Mouse (Mus musculus) stomach, embryonic 15.5 days (tissue): ENCODE measurements around the gene Celf3. TPM values are rescaled to one million over a fixed set of nuclear protein-coding genes. Genes with fewer than 3 reads are reported as not detected.

Experiments
- ATAC-seq: fragments of 200-750 bp; cut with Nextera tagmentation; 2 replicates; pipeline ENCODE4 v1.8.0; 2017; ENCODE audit warnings: low read depth, moderate number of reproducible peaks, moderate TSS enrichment; ENCODE audit not compliant: insufficient read depth, low FRiP score
- H3K27ac ChIP-seq: fragments of 300-500 bp; sonication (generic); 2 replicates; pipeline ENCODE4 v1.5.1; 2015; ENCODE audit warnings: mild to moderate bottlenecking, inconsistent platforms
- H3K27me3 ChIP-seq: fragments of 300-500 bp; sonication (generic); replicated peaks from 2 replicates; pipeline ENCODE4 v1.6.1; 2015; ENCODE audit warnings: inconsistent platforms
- H3K36me3 ChIP-seq: fragments of 300-500 bp; sonication (generic); 2 replicates; pipeline ENCODE4 v1.6.1; 2015; ENCODE audit warnings: inconsistent platforms
- H3K4me1 ChIP-seq: fragments of 300-500 bp; sonication (generic); 2 replicates; pipeline ENCODE4 v1.6.1; 2015; ENCODE audit warnings: inconsistent platforms
- H3K4me2 ChIP-seq: fragments of 300-500 bp; sonication (generic); 2 replicates; pipeline ENCODE4 v1.6.1; 2015; ENCODE audit warnings: mild to moderate bottlenecking, inconsistent platforms
- H3K4me3 ChIP-seq: fragments of 300-500 bp; sonication (generic); replicated peaks from 2 replicates; pipeline ENCODE4 v1.5.1; 2015; ENCODE audit warnings: inconsistent platforms
- H3K9ac ChIP-seq: fragments of 300-500 bp; sonication (generic); 2 replicates; pipeline ENCODE4 v1.6.1; 2015; ENCODE audit warnings: inconsistent platforms
- H3K9me3 ChIP-seq: fragments of 300-500 bp; sonication (generic); 2 replicates; pipeline ENCODE4 v1.6.1; 2016; ENCODE audit warnings: inconsistent platforms
- WGBS: fragments of 180-500 bp; shearing (Covaris S2); methylation state at CpG from one replicate; pipeline ENCODE4 v1.1.7; 2015; 5-methylcytosine and 5-hydroxymethylcytosine counted together
- polyA plus RNA-seq: library from polyadenylated mRNA; unstranded; fragments of >200 nt; fragmentation: Nextera tagmentation; extraction: Ambion mirVana; gene quantifications from 2 replicates; pipeline ENCODE4 v1.2.1, GENCODE M21; 2015

The Celf3 gene
- polyA plus RNA-seq, 1 experiment from 2014 or later = 23.0 TPM

DNA sequence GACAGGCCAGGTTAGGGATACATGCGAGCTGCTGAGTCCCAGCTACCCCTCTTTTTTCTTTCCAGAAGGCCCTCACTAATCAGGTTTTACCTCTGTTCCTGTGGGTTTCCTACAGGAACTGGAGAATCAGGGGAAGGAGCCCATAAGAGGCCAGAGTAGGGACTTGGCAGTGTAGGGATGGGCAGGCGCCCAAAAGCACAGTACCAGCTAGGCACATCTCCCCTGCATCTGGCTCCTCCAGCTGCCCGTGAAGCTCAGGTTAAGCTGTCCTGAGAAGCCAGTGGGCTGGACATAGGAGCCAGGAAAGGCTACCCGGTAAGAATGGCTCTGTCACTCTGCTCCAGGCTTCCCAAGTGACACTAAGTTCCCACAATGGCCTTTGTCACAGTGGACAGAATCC, 3.3 kb downstream of the Celf3 start:
- no peak for ATAC-seq
- Histone ChIP-seq H3K27me3 (peaks cover 12% of the 10 kb centered on the region), H3K9ac (no peak overlapping the region), H3K9me3 (no peaks in the 10 kb centered on the region), H3K27ac (no peak overlapping the region), H3K4me1 (0 out of 2 replicates have a peak, but pooled peaks cover 4% of the 10 kb centered on the region), H3K36me3 (no peaks in the 10 kb centered on the region), H3K4me3 (no peak overlapping the region), H3K4me2 (no peak overlapping the region)
- WGBS = 67% methylated on average over 4 of the region's 4 CpGs

DNA sequence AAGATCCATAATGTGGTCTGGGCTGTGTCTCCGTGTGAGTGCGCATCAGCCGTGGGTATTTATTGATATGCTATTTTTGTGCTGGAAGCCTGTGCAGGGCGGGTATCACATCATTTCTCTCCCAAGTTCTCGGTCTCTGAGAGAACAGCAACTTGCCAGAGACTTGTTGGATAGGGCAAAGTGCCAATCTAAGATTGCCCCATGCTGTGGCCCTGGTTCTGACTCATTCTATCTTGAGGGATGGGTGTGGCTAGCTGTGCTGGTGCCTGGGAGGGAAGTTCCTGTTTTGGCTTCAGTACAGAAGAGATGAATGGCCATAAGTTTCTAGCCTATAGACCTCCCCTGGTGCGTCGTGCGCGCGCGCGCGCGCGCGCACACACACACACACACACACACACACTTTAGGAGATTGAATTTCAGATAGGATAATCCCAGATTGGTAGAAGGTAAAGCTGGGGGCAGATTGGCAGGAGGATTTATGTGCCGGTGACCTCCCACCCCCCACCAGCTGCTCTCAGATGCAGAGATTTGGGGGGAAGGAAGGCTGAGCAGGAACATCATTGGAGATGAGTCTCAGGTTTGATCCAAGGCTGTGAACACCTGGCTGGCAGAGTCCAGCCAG, 4.8 kb downstream of the Celf3 start:
- peaks cover 12% of the 10 kb centered on the region for H3K27me3 ChIP-seq
- H3K4me3 ChIP-seq = no peak overlapping the region
- H3K27ac ChIP-seq = no peak overlapping the region
- WGBS = 79% methylated on average over 17 of the region's 17 CpGs
- H3K4me1 ChIP-seq = 0 out of 2 replicates have a peak, but pooled peaks cover 7% of the 10 kb centered on the region
- H3K9me3 ChIP-seq = no peaks in the 10 kb centered on the region
- no peak; the same call in 1 of the 2 replicates for ATAC-seq
- no peak overlapping the region for H3K9ac ChIP-seq
- no peaks in the 10 kb centered on the region for H3K36me3 ChIP-seq
- H3K4me2 ChIP-seq = no peak overlapping the region

DNA sequence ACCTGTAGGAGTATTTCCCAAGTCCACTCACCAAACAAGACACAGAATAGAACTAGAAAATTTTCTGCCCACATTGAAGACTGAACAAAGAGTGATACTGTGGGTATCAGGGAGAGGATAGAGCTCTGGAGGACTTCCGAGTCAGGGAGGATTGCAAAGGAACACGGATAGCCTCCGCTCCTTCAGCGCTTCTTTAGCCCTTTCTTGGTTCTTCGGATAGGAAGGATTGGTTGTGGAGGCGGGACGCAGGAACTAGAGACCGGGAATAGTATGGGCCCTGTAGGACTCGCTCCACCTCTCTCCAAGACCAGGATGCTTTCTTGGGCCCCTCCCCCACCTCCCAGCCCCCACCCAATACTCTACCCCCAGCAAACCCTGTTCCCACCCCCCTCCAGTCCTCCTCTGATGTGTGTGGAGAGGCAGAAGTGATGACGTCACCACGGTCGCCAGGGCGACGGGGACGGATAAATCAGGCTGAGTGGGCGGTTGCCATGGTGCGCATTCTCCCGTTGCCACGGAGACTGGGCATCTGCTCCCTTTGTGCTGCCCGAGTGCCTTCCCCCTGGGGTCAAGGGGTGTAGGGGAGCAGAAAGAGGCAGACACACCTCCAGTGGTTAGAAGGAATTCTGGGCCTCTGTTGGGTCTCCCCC, 5.8 kb downstream of the Celf3 start:
- no peak overlapping the region for H3K9ac ChIP-seq
- 0 out of 2 replicates have a peak, but pooled peaks cover 7% of the 10 kb centered on the region for H3K4me1 ChIP-seq
- no peak overlapping the region for H3K27ac ChIP-seq
- H3K9me3 ChIP-seq = no peaks in the 10 kb centered on the region
- H3K36me3 ChIP-seq = no peaks in the 10 kb centered on the region
- 0 out of 2 replicates have a peak, but pooled peaks have one; percentile 27 for ATAC-seq
- peaks cover 6% of the 10 kb centered on the region; the same call in 1 of the 2 replicates for H3K27me3 ChIP-seq
- no peak overlapping the region for H3K4me2 ChIP-seq
- no peak overlapping the region for H3K4me3 ChIP-seq
- 27% methylated on average over 20 of the region's 20 CpGs for WGBS

DNA sequence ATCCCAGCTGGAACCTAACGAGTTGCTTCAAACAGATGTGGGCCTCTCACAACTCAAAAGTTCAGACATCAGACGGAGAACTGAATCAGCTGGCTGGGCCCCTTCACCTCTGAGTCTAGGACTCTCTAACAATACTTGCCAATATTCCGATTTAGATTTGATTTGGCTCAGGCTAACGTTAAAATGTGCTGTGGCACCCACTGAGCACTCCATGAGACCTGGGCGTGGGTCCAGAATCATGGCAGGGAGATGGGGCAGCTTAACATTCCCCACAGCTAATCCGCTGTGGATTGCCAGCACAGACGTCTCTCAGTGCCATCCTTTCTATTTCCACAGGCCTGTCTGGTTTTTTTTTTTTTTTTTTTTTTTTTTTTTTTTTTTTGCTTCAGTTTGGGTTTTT, 7.8 kb downstream of the Celf3 start:
- H3K36me3 ChIP-seq = no peaks in the 10 kb centered on the region
- no peak for ATAC-seq
- WGBS = 66% methylated on average over 7 of the region's 7 CpGs
- no peaks in the 10 kb centered on the region for H3K27me3 ChIP-seq
- no peak overlapping the region for H3K4me3 ChIP-seq
- H3K9ac ChIP-seq = no peak overlapping the region
- no peak overlapping the region for H3K27ac ChIP-seq
- 0 out of 2 replicates have a peak, but pooled peaks cover 3% of the 10 kb centered on the region for H3K4me1 ChIP-seq
- H3K9me3 ChIP-seq = no peaks in the 10 kb centered on the region
- H3K4me2 ChIP-seq = no peak overlapping the region

DNA sequence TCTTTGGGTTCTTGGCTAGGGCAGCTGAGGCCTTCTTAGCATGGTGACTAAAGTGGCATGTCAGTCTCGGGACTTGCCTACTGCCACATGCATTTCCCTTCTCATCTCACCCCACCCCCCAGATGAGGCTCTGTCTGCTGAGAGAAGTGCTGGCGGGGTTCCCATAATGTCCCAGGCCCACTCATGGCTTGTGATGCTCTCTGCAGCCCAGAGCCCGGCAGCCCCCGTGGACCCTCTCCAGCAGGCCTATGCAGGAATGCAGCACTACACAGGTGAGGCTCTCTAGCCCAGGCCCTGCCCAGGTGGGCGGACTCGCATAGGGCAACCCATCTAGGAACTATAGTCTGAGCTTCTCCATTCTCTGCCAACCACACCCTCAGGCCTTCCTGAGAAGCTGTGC, 9.5 kb downstream of the Celf3 start:
- Histone ChIP-seq H3K4me2 (no peak overlapping the region), H3K9ac (no peak overlapping the region), H3K27me3 (no peaks in the 10 kb centered on the region), H3K4me3 (no peak overlapping the region), H3K36me3 (no peaks in the 10 kb centered on the region), H3K27ac (no peak overlapping the region), H3K9me3 (no peaks in the 10 kb centered on the region), H3K4me1 (0 out of 2 replicates have a peak, but pooled peaks cover 3% of the 10 kb centered on the region)
- 74% methylated on average over 6 of the region's 6 CpGs for WGBS
- no peak for ATAC-seq

DNA sequence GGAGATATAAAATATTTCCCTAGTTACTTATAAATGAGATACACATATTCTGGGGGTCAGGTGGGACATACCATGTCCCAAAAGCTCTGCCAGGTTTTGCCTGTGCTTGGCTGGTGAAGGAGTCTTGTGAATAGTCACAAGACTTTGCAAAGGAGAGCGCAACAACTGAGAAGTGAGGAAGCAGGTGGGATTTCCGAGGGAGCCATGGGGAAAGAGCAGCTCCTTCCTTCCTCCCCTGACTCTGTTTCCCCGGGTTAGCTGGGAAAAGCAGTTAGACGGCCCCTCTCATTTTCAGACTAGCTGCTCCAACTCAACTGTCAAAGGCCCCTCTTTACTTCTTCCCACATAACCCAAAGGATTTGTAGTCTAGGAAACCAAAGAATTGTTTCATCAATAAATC, 19.1 kb downstream of the Celf3 start:
- Histone ChIP-seq H3K9me3 (no peaks in the 10 kb centered on the region), H3K4me3 (no peak overlapping the region), H3K27me3 (no peaks in the 10 kb centered on the region), H3K36me3 (peaks cover 17% of the 10 kb centered on the region; the same call in 1 of the 2 replicates), H3K4me2 (no peak overlapping the region), H3K9ac (no peak overlapping the region), H3K27ac (no peak overlapping the region), H3K4me1 (no peaks in the 10 kb centered on the region)
- ATAC-seq = no peak
- WGBS = 72% methylated on average over 4 of the region's 4 CpGs

DNA sequence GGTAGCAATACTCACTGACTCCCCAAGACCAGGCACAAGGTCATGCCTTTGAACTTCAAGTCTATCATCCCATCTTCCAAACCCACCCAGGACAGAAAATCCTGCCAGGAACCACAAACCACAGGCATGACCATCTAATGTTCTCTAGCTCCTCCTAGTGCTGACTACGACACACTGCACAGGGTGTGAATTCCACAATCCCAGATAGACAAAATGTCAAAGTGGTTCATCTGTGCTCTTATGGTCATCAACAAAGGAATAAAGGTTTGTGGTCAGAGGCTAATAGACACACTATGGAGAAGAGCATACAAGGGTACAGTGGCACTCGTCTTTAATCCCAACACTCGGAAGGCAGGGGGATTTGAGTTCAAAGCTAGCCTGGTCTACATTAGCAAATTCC, 24.1 kb downstream of the Celf3 start:
- no peaks in the 10 kb centered on the region for H3K4me1 ChIP-seq
- no peak for ATAC-seq
- no peaks in the 10 kb centered on the region for H3K27me3 ChIP-seq
- H3K4me3 ChIP-seq = no peak overlapping the region
- 82% methylated on average over 3 of the region's 3 CpGs for WGBS
- no peak overlapping the region for H3K4me2 ChIP-seq
- H3K9ac ChIP-seq = no peak overlapping the region
- no peaks in the 10 kb centered on the region for H3K9me3 ChIP-seq
- H3K36me3 ChIP-seq = peaks cover 31% of the 10 kb centered on the region
- H3K27ac ChIP-seq = no peak overlapping the region

DNA sequence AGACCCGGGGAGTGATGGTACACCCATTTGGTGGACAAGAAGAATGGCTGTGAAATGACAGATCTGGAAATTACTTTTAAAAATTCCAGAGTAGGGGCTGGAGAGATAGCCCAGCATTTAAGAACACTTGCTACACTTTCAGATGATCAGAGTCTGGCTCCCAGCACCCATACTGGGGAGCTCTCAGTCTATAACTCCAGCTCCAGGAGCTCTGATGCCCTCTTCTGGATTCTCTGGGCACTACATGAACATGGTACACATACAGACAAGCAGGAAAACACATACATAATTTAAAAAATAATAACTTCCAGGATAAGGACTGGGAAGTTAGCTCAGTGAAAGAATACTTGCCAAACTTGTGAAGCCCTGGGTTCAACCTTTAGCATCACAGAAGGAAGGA, 28.6 kb downstream of the Celf3 start:
- Histone ChIP-seq H3K9ac (no peak overlapping the region), H3K4me1 (no peaks in the 10 kb centered on the region), H3K27ac (no peak overlapping the region), H3K36me3 (peaks cover 25% of the 10 kb centered on the region), H3K9me3 (no peaks in the 10 kb centered on the region), H3K27me3 (no peaks in the 10 kb centered on the region), H3K4me2 (no peak overlapping the region), H3K4me3 (no peak overlapping the region)
- ATAC-seq = no peak
- WGBS = 97% methylated on average over 1 of the region's 1 CpGs

DNA sequence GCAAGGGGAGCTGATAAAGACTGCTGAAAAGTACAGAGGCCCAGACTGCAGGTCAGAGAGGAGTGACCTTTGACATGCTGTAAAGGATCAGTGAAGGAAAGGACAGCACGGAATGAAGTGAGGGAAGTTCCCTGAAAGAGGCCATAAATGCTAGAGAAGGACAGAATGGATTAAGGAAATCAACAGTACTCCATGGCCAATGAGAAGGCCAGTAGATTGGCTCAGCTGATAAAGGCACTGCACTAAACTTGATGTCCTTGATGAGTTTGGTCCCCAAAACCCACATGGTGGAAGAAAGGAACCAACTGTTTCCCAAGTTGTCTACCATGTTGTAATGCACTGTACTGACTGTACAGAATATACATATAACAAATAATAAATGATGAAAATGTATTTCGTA, 48.6 kb downstream of the Celf3 start:
- Histone ChIP-seq H3K36me3 (peaks cover 3% of the 10 kb centered on the region), H3K27me3 (no peaks in the 10 kb centered on the region), H3K9me3 (no peaks in the 10 kb centered on the region), H3K4me2 (no peak overlapping the region), H3K9ac (no peak overlapping the region), H3K4me1 (no peaks in the 10 kb centered on the region), H3K27ac (no peak overlapping the region), H3K4me3 (no peak overlapping the region)
- no peak for ATAC-seq
- WGBS = 59% methylated on average over 2 of the region's 2 CpGs

DNA sequence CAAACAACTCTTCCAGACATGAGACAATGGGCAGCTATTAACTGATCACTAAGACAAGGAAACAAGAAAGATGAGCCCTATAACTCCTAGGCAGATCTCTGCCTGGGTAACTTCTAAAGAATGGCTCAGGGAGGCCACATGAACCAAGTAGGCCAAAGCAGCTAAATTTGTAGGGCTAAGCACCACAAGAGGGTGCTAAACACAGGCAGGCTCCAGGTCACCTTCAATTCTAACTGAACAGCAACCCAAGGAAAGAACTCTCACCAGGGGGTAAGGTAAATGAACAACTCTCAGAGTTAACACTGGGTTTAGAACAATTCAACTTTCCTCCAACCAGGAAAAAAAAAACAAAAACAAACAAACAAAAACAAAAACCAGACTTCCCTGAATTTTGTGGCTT, 55.9 kb downstream of the Celf3 start:
- H3K4me3 ChIP-seq = no peak overlapping the region
- H3K27ac ChIP-seq = no peak overlapping the region
- no peak overlapping the region for H3K9ac ChIP-seq
- H3K36me3 ChIP-seq = no peaks in the 10 kb centered on the region
- no peaks in the 10 kb centered on the region for H3K9me3 ChIP-seq
- no peaks in the 10 kb centered on the region for H3K27me3 ChIP-seq
- no peak overlapping the region for H3K4me2 ChIP-seq
- H3K4me1 ChIP-seq = no peaks in the 10 kb centered on the region
- no peak for ATAC-seq

DNA sequence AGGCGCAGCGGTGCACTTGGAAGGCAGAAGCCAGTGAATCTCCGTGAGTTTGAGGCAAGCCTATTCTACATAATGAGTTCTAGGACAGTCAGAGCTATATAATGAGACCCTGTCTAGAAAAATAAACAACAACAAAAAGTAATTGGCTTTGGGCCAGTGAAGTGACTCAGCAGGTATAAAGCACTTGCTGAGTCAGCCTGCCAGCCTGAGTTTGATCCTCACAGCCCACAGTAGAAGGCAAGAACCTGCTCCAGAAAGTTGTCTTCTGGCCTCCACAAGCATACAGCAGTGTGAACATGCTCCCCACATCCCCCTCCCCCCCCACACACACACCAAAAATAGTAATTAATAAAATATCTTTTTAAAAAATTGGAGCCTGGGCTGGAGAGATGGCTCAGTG, 59.1 kb downstream of the Celf3 start:
- no peaks in the 10 kb centered on the region for H3K9me3 ChIP-seq
- no peaks in the 10 kb centered on the region for H3K27me3 ChIP-seq
- H3K4me1 ChIP-seq = no peaks in the 10 kb centered on the region
- no peak for ATAC-seq
- H3K4me3 ChIP-seq = no peak overlapping the region
- no peaks in the 10 kb centered on the region for H3K36me3 ChIP-seq
- no peak overlapping the region for H3K27ac ChIP-seq
- H3K4me2 ChIP-seq = no peak overlapping the region
- H3K9ac ChIP-seq = no peak overlapping the region
- 89% methylated on average over 3 of the region's 3 CpGs for WGBS
